Mouse (Mus musculus): Measurements from ENCODE around the gene Chrm3. TPM values are rescaled to one million over a fixed set of nuclear protein-coding genes. Genes with fewer than 3 reads are reported as not detected.

Gene Chrm3
- total RNA-seq, 2 experiments from 2014 or later, result 0.20 to 1.1 TPM

- no peak for DNase-seq
These were observed 375.0 kb downstream of the Chrm3 start for GRCm38 (mm10) chr13:9985648-9986047.

- no peak for DNase-seq
These were observed 377.4 kb downstream of the Chrm3 start for GRCm38 (mm10) chr13:9983293-9983692.

- DNase-seq, result no peak
These were observed 382.9 kb downstream of the Chrm3 start for GRCm38 (mm10) chr13:9977699-9978098.

GRCm38 (mm10) chr13:9973742-9974321, 386.8 kb downstream of the Chrm3 start:
- no peak for DNase-seq

DNA sequence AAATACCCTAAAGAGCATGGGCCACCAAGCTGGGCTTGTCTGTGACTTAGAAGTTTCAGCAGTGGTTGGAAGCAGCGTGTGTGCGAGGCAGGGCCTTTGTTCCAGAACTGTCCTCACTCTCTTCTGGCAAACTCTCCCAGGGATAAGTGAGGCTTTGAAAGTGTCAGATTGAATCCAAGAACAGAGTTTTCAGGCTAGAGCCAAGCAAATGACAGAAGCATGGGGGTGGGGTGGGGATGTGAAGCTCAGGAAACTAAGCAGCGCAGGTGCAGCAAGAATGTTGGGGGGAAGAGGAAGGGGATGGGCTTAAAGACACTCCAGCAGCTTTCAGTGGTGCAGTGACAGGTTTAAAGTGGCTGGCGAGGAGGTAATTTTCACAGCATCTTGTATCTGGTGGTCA, 388.8 kb downstream of the Chrm3 start:
- no peak for DNase-seq

DNA sequence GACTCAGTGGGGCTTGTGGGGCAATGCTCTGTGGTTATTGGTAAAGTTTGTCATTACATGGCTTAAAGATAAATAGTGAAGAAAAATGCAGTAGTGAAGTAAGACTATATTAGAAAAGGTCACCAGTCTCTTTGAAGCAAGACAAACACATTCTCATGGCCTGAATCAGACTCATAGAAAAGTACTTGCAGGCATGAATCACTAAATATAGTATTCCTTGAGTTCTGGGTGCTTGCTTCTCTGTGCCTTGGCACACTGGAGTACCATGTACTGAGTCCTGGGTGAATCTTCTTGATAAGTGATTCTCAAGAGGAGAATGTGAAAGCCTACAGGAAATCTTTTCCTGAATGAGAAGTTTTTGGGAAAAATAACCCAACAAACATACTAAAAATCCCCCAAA, 408.0 kb downstream of the Chrm3 start:
- no peak for DNase-seq

DNA sequence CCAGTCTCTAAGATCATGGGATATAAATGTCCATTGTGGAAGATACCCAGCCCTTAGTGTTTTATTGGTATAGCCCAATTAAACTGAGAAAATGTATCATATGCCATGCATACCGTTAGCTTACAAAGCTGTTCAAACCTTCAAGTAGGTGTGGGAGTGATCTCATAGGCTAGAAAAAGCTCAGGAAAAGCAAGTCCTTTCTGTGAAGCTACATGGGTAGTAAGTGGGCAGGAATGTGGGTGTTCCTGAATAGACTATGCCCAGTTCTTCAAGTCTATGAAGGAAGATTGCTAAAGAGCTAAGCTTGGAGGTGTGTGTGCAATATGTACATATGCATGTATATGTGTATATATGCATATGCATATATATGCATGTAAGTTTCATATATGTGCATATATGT, 409.3 kb downstream of the Chrm3 start:
- no peak for DNase-seq

GRCm38 (mm10) chr13:9949091-9949490, 411.6 kb downstream of the Chrm3 start:
- DNase-seq, result no peak

- DNase-seq, result peak; percentile 7
These were observed 420.5 kb downstream of the Chrm3 start for GRCm38 (mm10) chr13:9940186-9940585.

DNA sequence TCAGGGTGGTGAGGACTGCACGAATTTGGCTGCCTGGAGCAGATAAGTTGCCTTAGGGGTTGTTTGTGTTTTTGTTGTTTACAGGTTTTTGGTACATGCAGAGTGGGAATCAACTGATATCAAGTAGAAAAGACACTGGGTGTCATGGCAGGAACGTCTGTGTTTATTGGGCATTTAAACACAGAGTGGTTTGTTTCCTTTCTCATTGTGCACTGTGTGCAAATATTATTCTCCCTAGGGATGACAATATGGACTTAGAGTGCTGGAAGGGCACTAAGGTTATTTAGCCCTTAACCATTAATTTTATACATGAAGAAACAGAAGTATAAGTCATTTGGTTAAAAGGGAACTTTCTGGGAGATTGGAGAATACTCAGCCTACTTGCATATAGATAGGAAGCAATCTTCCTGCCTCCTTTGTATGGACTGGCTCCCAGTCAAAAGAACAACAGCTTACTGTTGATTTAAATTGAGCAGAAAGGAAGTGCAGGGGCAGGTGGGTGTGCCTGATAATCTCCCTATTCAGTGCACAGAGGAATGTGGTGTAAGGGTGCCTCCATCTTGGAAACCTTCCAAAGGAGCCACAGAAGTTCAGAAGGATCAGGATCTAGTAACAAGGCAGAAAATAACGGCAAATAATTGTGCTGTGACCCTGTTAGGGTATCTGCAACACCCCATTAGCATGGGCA, 421.7 kb downstream of the Chrm3 start:
- no peak for DNase-seq

GRCm38 (mm10) chr13:9932714-9933113, 427.9 kb downstream of the Chrm3 start:
- DNase-seq, result no peak

DNA sequence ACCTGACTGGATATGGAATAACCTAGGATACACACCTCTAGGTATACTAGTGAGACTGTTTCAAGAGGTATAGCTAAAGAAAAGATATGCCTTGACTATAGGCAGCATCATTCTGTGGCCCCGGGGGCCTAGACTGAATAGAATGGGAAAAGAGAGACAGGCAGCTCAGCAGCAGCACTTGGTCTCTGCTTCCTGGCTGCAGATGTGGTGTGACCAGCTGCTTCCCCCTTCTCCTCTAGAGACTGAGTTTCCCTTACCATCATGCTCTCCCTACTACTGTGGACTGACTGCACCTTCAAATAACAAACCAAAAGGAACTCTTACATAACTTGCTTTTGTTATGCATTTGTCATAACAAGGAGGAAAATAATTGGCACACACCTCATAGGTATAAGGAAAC, 430.0 kb downstream of the Chrm3 start:
- no peak for DNase-seq

DNA sequence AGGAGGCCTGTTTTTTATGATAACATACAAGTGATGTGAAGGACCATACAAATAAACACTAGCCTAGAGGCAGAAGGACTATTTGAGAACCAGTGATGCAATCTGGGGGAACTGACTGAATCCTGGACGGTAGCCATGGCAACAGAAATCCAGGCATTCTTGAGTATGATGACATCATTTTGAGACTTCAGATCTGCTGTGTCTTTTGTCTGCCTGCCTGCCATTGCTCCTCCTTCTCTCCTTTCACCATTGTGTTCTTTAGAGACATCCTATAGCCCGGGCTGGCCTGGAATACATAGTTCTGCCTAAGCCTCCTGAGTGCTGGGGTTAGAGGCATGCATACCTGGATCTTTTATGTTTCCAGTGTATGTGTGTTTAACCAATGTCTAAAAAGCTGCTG, 430.7 kb downstream of the Chrm3 start:
- DNase-seq, result no peak

DNA sequence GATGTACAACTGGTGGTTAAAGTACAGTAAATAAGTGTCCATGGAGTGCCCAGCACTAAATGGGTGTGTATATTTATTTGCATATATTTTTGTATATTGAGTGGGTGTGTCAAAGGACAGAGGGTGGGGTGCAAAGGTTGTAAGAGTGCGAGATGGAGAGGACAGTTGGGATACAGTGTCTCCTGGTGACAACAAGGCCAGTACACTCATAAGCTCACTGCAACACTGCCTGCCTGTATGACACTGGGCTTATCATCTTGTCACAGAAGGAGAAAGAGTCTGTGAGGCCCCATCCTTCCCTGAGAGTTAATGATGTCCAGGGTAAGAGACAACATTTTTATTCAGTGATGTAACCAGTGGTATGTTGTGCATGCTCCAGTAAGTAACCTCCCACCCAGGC, 439.5 kb downstream of the Chrm3 start:
- DNase-seq, result no peak

DNA sequence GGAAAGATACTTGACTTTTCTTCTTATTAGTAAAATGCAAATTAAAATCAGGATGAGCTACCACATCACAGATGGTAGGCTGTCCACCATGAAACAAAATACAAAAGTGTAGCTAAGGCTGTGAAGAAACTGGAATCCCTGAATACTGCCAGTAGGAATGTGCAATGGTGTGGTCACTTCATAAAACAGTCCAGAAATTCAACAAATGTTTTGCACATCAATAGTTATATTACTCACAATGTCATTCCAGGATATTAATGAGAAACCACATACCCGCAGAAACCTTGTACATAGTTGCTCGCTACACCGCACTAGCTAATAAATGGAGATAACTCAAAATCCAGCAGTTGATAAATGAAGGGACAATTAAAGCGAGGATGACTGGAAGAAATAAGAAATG, 447.9 kb downstream of the Chrm3 start:
- DNase-seq, result no peak

- no peak for DNase-seq
These were observed 451.9 kb downstream of the Chrm3 start for GRCm38 (mm10) chr13:9908707-9909106.

GRCm38 (mm10) chr13:9907202-9907601, 453.4 kb downstream of the Chrm3 start:
- peak; percentile 55 for DNase-seq

DNA sequence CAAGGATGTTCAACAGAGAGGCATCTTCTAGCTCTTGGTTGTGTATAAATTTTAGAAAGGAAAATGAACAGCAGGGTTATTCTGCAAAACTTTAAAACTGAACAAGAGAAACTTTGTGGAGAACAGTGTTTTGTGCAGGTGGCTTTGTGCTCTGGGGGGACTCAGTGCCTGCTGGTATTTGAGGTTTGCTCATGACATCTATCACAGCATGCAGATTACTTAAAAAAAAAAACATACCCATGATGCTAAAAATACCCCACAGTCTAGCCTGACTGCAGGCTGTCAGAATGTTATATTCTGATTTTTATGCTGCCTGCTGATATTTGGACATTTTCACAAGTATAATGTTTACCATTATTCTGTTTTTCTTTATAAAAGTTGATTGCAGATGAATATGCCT, 456.2 kb downstream of the Chrm3 start:
- DNase-seq, result no peak

DNA sequence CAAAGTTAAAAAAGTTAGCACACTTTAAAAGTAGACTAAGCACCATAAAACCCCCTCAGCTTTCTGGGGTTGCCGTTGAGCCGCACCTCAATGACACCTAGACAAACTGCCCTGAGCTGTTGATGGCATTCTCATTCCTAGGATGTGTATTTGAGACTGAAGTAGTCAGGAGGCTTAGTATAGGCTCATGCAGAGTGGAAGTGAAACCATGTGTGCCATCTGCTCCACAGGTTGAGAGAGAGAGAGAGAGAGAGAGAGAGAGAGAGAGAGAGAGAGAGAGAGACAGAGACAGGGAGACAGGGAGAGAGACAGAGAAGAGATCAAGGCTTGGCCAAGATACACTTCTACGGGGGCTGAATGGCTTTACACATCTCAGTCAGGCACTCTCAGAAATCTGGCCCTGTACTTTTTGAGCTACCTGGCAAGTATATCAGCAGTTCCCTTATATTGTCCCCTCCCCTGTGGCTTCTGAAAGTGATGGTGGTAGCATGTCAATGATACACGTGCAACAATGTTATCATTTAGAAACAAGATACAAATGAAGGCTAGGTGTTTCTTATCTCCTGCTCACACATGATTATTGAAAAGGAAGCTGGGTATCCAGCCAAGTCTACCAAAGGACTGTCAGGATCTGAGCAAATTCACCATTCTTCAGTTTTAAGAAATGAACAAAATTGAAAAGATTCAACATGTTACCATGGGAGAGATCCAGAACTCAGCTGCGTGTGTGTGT, 459.8 kb downstream of the Chrm3 start:
- DNase-seq, result no peak

GRCm38 (mm10) chr13:9898664-9899369, 461.8 kb downstream of the Chrm3 start:
- no peak for DNase-seq

DNA sequence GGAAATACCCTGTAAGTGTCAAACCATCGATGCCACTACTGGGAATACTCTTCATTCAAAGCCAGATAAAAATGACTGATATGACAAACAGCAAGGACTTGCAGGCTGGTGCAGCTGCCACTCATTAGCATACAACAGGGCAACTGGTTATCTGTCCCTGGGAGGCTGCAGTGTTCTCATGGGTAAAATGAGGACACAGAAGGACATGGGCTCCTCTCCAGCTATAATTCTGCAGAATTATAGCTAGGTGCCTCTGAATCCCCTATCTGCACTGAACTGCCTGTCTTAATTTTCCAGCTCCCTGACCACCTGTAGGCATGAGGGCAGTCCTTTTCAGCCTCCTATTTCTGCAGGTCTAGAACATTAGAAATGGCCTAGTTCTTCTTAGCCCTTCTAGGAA, 463.4 kb downstream of the Chrm3 start:
- DNase-seq, result no peak

DNA sequence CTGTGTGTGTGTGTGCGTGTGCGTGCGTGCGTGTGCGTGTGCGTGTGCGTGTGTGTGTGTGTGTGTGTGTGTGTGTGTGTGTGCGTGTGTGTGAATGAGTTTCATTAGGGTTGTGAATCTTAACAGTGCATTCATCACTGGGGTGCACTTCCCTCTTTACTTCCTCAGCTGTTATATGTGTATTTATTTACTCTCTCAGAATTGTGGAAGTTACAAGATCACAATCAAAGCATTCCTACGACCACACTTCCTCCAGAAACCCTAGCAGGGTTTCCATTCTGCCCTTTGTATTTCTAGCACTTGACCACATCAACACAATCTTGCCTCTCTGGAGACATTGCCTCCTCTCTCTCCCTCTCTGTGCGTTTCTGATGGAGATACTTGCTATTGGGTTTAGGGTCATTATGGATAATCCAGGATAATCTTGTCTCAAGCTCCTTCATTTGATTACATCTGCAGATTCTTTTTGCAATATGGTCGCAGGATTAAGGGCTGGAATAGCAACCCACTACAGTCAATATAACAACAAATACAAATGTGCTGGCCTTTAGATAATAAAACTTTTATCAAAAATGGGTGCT, 465.5 kb downstream of the Chrm3 start:
- DNase-seq, result no peak

DNA sequence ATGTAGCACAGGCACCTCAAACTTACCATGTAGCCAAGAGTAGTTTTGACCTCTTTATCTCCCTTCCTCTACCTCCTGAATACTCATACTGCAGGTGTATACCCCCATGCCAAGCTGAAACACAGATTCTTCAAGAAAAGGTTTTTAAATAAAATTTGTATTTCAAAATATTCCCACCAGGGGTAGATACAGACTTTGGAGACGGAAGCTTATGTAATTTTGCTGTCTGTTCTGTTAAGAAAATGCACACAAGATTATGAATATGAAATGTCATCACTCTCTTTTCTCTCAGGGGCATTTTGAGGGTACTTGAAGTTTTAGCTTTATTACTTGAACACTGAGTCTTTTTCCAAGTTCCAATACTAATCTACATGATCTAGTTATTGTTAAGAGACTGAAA, 469.6 kb downstream of the Chrm3 start:
- DNase-seq, result no peak
